Mouse (Mus musculus): ENCODE data around the gene Prkca. TPM values are rescaled to one million over a fixed set of nuclear protein-coding genes. Genes with fewer than 3 reads are reported as not detected.

Gene Prkca
- polyA plus RNA-seq, 1 experiment, result 266 TPM

- WGBS, result 72% methylated on average over 9 of the region's 9 CpGs
Observed at GRCm38 (mm10) chr11:108197427-108198218, 146.1 kb downstream of the Prkca start.

GRCm38 (mm10) chr11:108196796-108197195 is 146.9 kb downstream of the Prkca start:
- H3K27ac ChIP-seq (ENCODE audit: insufficient read depth, low read depth, low read length), result no peak overlapping the region
- H3K4me3 ChIP-seq (ENCODE audit: insufficient read depth, low read depth, low read length), result no peak overlapping the region
- H3K4me1 ChIP-seq (ENCODE audit: control insufficient read depth, insufficient read depth, low read length), result peaks cover 18% of the 10 kb centered on the region
- no peak for TF ChIP-seq CTCF (IDR thresholded peaks at IDR 0.05; ENCODE audit: insufficient read depth, low read depth, low read length)
- TF ChIP-seq POLR2A (IDR thresholded peaks at IDR 0.05; ENCODE audit: insufficient read depth, low read depth, low read length), result no peak
- 88% methylated on average over 3 of the region's 3 CpGs for WGBS

More at GRCm38 (mm10) chr11:108197427-108198218, 146.1 kb downstream of the Prkca start:
- TF ChIP-seq POLR2A (IDR thresholded peaks at IDR 0.05; ENCODE audit: insufficient read depth, low read depth, low read length) (no peak), CTCF (IDR thresholded peaks at IDR 0.05; ENCODE audit: insufficient read depth, low read depth, low read length) (no peak)
- Histone ChIP-seq H3K4me1 (ENCODE audit: control insufficient read depth, insufficient read depth, low read length) (peaks cover 18% of the 10 kb centered on the region), H3K27ac (ENCODE audit: insufficient read depth, low read depth, low read length) (no peak overlapping the region; the same call in 1 of the 2 replicates), H3K4me3 (ENCODE audit: insufficient read depth, low read depth, low read length) (no peak overlapping the region)

GRCm38 (mm10) chr11:108190298-108190697 is 153.4 kb downstream of the Prkca start:
- no peak overlapping the region for H3K4me3 ChIP-seq (ENCODE audit: insufficient read depth, low read depth, low read length)
- H3K4me1 ChIP-seq (ENCODE audit: control insufficient read depth, insufficient read depth, low read length), result peaks cover 6% of the 10 kb centered on the region; the same call in 1 of the 2 replicates
- WGBS, result 76% methylated on average over 6 of the region's 6 CpGs
- no peak overlapping the region for H3K27ac ChIP-seq (ENCODE audit: insufficient read depth, low read depth, low read length)
- no peak for TF ChIP-seq CTCF (IDR thresholded peaks at IDR 0.05; ENCODE audit: insufficient read depth, low read depth, low read length)
- TF ChIP-seq POLR2A (IDR thresholded peaks at IDR 0.05; ENCODE audit: insufficient read depth, low read depth, low read length), result no peak

- no peak overlapping the region for H3K27ac ChIP-seq (ENCODE audit: insufficient read depth, low read depth, low read length)
- TF ChIP-seq CTCF (IDR thresholded peaks at IDR 0.05; ENCODE audit: insufficient read depth, low read depth, low read length), result no peak
- no peak for TF ChIP-seq POLR2A (IDR thresholded peaks at IDR 0.05; ENCODE audit: insufficient read depth, low read depth, low read length)
- WGBS, result 91% methylated on average over 3 of the region's 3 CpGs
- peaks cover 6% of the 10 kb centered on the region; the same call in 1 of the 2 replicates for H3K4me1 ChIP-seq (ENCODE audit: control insufficient read depth, insufficient read depth, low read length)
- H3K4me3 ChIP-seq (ENCODE audit: insufficient read depth, low read depth, low read length), result no peak overlapping the region
Observed at GRCm38 (mm10) chr11:108189362-108189761, 154.4 kb downstream of the Prkca start.

- Histone ChIP-seq H3K4me1 (ENCODE audit: control insufficient read depth, insufficient read depth, low read length) (peaks cover 16% of the 10 kb centered on the region), H3K4me3 (ENCODE audit: insufficient read depth, low read depth, low read length) (no peak overlapping the region), H3K27ac (ENCODE audit: insufficient read depth, low read depth, low read length) (peak overlapping the region; percentile 56)
- 32% methylated on average over 5 of the region's 5 CpGs for WGBS
- no peak for TF ChIP-seq CTCF (IDR thresholded peaks at IDR 0.05; ENCODE audit: insufficient read depth, low read depth, low read length)
- TF ChIP-seq POLR2A (IDR thresholded peaks at IDR 0.05; ENCODE audit: insufficient read depth, low read depth, low read length), result no peak
Observed at GRCm38 (mm10) chr11:108182421-108182820, 161.3 kb downstream of the Prkca start.

- Histone ChIP-seq H3K27ac (ENCODE audit: insufficient read depth, low read depth, low read length) (peak overlapping the region; percentile 78), H3K4me1 (ENCODE audit: control insufficient read depth, insufficient read depth, low read length) (peaks cover 22% of the 10 kb centered on the region), H3K4me3 (ENCODE audit: insufficient read depth, low read depth, low read length) (no peak overlapping the region)
- 43% methylated on average over 10 of the region's 10 CpGs for WGBS
- TF ChIP-seq CTCF (IDR thresholded peaks at IDR 0.05; ENCODE audit: insufficient read depth, low read depth, low read length), result no peak
- no peak for TF ChIP-seq POLR2A (IDR thresholded peaks at IDR 0.05; ENCODE audit: insufficient read depth, low read depth, low read length)
Observed at GRCm38 (mm10) chr11:108181012-108181713, 162.6 kb downstream of the Prkca start.

- WGBS, result 81% methylated on average over 5 of the region's 5 CpGs
- no peak overlapping the region for H3K4me3 ChIP-seq (ENCODE audit: insufficient read depth, low read depth, low read length)
Observed at GRCm38 (mm10) chr11:108178802-108179201, 164.9 kb downstream of the Prkca start.

GRCm38 (mm10) chr11:108178258-108178657 is 165.5 kb downstream of the Prkca start:
- Histone ChIP-seq H3K4me1 (ENCODE audit: control insufficient read depth, insufficient read depth, low read length) (peaks cover 28% of the 10 kb centered on the region), H3K27ac (ENCODE audit: insufficient read depth, low read depth, low read length) (0 out of 2 replicates have a peak overlapping the region, but pooled peaks have one; percentile 28), H3K4me3 (ENCODE audit: insufficient read depth, low read depth, low read length) (no peak overlapping the region)
- TF ChIP-seq CTCF (IDR thresholded peaks at IDR 0.05; ENCODE audit: insufficient read depth, low read depth, low read length) (no peak), POLR2A (IDR thresholded peaks at IDR 0.05; ENCODE audit: insufficient read depth, low read depth, low read length) (no peak)
- WGBS, result 90% methylated on average over 3 of the region's 3 CpGs

More at GRCm38 (mm10) chr11:108178802-108179201, 164.9 kb downstream of the Prkca start:
- TF ChIP-seq POLR2A (IDR thresholded peaks at IDR 0.05; ENCODE audit: insufficient read depth, low read depth, low read length), result no peak
- TF ChIP-seq CTCF (IDR thresholded peaks at IDR 0.05; ENCODE audit: insufficient read depth, low read depth, low read length), result no peak
- Histone ChIP-seq H3K27ac (ENCODE audit: insufficient read depth, low read depth, low read length) (0 out of 2 replicates have a peak overlapping the region, but pooled peaks have one; percentile 28), H3K4me1 (ENCODE audit: control insufficient read depth, insufficient read depth, low read length) (peaks cover 26% of the 10 kb centered on the region)

GRCm38 (mm10) chr11:108176715-108177114 is 167.0 kb downstream of the Prkca start:
- TF ChIP-seq CTCF (IDR thresholded peaks at IDR 0.05; ENCODE audit: insufficient read depth, low read depth, low read length) (no peak), POLR2A (IDR thresholded peaks at IDR 0.05; ENCODE audit: insufficient read depth, low read depth, low read length) (no peak)
- H3K27ac ChIP-seq (ENCODE audit: insufficient read depth, low read depth, low read length), result peak overlapping the region; percentile 48; the same call in 1 of the 2 replicates
- WGBS, result 54% methylated on average over 5 of the region's 5 CpGs

More at GRCm38 (mm10) chr11:108176715-108177114, 167.0 kb downstream of the Prkca start:
- H3K4me1 ChIP-seq (ENCODE audit: control insufficient read depth, insufficient read depth, low read length), result peaks cover 22% of the 10 kb centered on the region
- no peak overlapping the region for H3K4me3 ChIP-seq (ENCODE audit: insufficient read depth, low read depth, low read length)

Data from olfactory bulb, adult 2 months (tissue).